Mouse (Mus musculus): Measurements from ENCODE around the gene Chst8.

DNA sequence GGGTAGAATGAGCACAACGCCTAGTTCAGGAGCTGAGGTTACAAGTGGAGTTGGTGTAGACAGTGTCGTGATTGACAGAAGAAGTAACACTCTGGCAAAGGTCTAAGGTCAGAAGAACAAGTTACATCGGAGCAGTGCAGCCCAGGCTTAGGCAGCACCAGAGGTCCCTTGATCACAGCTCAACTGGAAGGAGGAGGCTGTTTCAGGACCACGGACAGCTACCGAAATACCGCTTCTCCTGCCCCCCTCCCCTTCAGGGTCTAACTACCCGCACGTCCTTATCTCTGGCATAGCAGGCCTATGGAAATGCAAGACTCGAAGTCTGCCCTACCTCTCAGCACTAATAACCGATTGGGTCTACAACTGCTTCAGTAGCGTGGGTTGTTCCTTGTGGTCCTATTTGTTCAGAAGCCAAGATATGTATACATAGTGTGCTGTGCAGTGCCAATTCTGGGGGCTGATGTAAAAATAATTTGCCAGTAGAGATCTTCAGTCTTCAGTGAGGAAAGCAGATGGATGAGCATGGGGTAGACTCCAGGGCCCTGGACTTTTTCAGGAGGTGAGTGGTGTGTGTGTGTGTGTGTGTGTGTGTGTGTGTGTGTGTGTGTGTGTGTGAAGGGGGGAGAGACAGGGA lies 109.7 kb downstream of the Chst8 start:
- TF ChIP-seq CTCF (IDR thresholded peaks at IDR 0.05; ENCODE audit: borderline replicate concordance, insufficient read depth, low read length) (no peak), POLR2A (IDR thresholded peaks at IDR 0.05; ENCODE audit: low read depth, low read length) (no peak)

Data from embryonic fibroblast, embryonic 13.5 days (primary cell).